Mouse (Mus musculus) bone marrow, adult 2 months (tissue): Measurements from ENCODE around the gene 4932438H23Rik. TPM values are rescaled to one million over a fixed set of nuclear protein-coding genes. Genes with fewer than 3 reads are reported as not detected.

ENCODE experiments used
- H3K27ac ChIP-seq: fragments of 200-500 bp; 2 replicates; pipeline ENCODE4 v1.5.1; 2012; ENCODE audit warnings: low read depth, mild to moderate bottlenecking, control low read depth, inconsistent platforms, low read length; ENCODE audit not compliant: control insufficient read depth, poor library complexity, insufficient read depth
- H3K4me1 ChIP-seq: fragments of 200-500 bp; 2 replicates; pipeline ENCODE4 v1.6.1; 2011; ENCODE audit warnings: low read length; ENCODE audit not compliant: control insufficient read depth, insufficient read depth
- H3K4me3 ChIP-seq: fragments of 200-500 bp; replicated peaks from 2 replicates; pipeline ENCODE3; 2011; ENCODE audit warnings: mild to moderate bottlenecking, low read depth, low read length, control low read depth; ENCODE audit not compliant: control insufficient read depth
- CTCF ChIP-seq: fragments of 200-500 bp; IDR thresholded peaks from 2 replicates; pipeline ENCODE4 v1.5.1; 2011; ENCODE audit warnings: low read length, control low read depth; ENCODE audit not compliant: control insufficient read depth, insufficient read depth
- POLR2A ChIP-seq: fragments of 200-500 bp; IDR thresholded peaks from 2 replicates; pipeline ENCODE4 v1.6.1; 2011; ENCODE audit warnings: low read depth, mild to moderate bottlenecking, control low read depth, low read length, borderline replicate concordance; ENCODE audit not compliant: control insufficient read depth
- WGBS: fragments of 180-500 bp; shearing (Covaris S2); methylation state at CpG from one replicate; pipeline ENCODE4 v1.1.7; 2018; 5-methylcytosine and 5-hydroxymethylcytosine counted together
- polyA plus RNA-seq: library from polyadenylated mRNA; stranded (reverse); fragments of >200 nt; gene quantifications from 2 replicates; pipeline ENCODE4 v1.2.4, GENCODE M21; 2011; ENCODE audit warnings: low replicate concordance; ENCODE audit not compliant: missing spikeins, insufficient read depth, insufficient read length

Gene 4932438H23Rik
- polyA plus RNA-seq, 1 experiment, result not detected

GRCm38 (mm10) chr16:91057261-91057660, 37.7 kb downstream of the 4932438H23Rik start:
- H3K4me3 ChIP-seq, result no peak overlapping the region
- 59% methylated on average over 4 of the region's 4 CpGs for whole genome bisulfite sequencing
- TF ChIP-seq CTCF (no peak), POLR2A (no peak)
- no peak overlapping the region for H3K27ac ChIP-seq
- no peaks in the 10 kb centered on the region; the same call in 1 of the 2 replicates for H3K4me1 ChIP-seq

- Histone ChIP-seq H3K4me3 (no peak overlapping the region), H3K27ac (no peak overlapping the region), H3K4me1 (no peaks in the 10 kb centered on the region; the same call in 1 of the 2 replicates)
- 14% methylated on average over 16 of the region's 16 CpGs for WGBS
- TF ChIP-seq POLR2A (no peak), CTCF (no peak)
These were observed 38.7 kb downstream of the 4932438H23Rik start for GRCm38 (mm10) chr16:91056043-91056821.

GRCm38 (mm10) chr16:91055150-91055549, 39.8 kb downstream of the 4932438H23Rik start:
- Histone ChIP-seq H3K4me3 (no peak overlapping the region), H3K4me1 (no peaks in the 10 kb centered on the region; the same call in 1 of the 2 replicates), H3K27ac (no peak overlapping the region)
- 86% methylated on average over 5 of the region's 5 CpGs for WGBS
- no peak for TF ChIP-seq CTCF
- TF ChIP-seq POLR2A, result no peak

GRCm38 (mm10) chr16:91053599-91053998, 41.3 kb downstream of the 4932438H23Rik start:
- 73% methylated on average over 8 of the region's 8 CpGs for WGBS
- Histone ChIP-seq H3K4me1 (no peaks in the 10 kb centered on the region; the same call in 1 of the 2 replicates), H3K4me3 (no peak overlapping the region)

GRCm38 (mm10) chr16:91045511-91045910, 49.4 kb downstream of the 4932438H23Rik start:
- H3K27ac ChIP-seq, result no peak overlapping the region
- TF ChIP-seq POLR2A (no peak), CTCF (peak; percentile 65)
- WGBS, result 70% methylated on average over 8 of the region's 8 CpGs
- H3K4me1 ChIP-seq, result no peaks in the 10 kb centered on the region; the same call in 1 of the 2 replicates
- no peak overlapping the region for H3K4me3 ChIP-seq

More at GRCm38 (mm10) chr16:91053599-91053998, 41.3 kb downstream of the 4932438H23Rik start:
- no peak overlapping the region for H3K27ac ChIP-seq
- TF ChIP-seq POLR2A (no peak), CTCF (no peak)

GRCm38 (mm10) chr16:91044270-91045182, 50.4 kb downstream of the 4932438H23Rik start, which contains the start of gene Paxbp1:
Gene Paxbp1, minus strand, starts transcription at chr16:91044543.
- Histone ChIP-seq H3K4me1 (no peaks in the 10 kb centered on the region; the same call in 1 of the 2 replicates), H3K27ac (peak within 1 kb of the TSS; percentile 93), H3K4me3 (peak within 1 kb of the TSS; percentile 99)
- 1% methylated on average over 69 of the region's 70 CpGs for WGBS
- TF ChIP-seq CTCF (peak; percentile 98), POLR2A (peak; percentile 78)

GRCm38 (mm10) chr16:91043461-91044248, 51.3 kb downstream of the 4932438H23Rik start:
- Histone ChIP-seq H3K4me3 (peak overlapping the region; percentile 99), H3K27ac (peak overlapping the region; percentile 93), H3K4me1 (no peaks in the 10 kb centered on the region; the same call in 1 of the 2 replicates)
- TF ChIP-seq POLR2A, result 0 out of 2 replicates have a peak, but pooled peaks have one; percentile 15
- TF ChIP-seq CTCF, result no peak
- WGBS, result 1% methylated on average over 63 of the region's 63 CpGs

GRCm38 (mm10) chr16:91042640-91043039, 52.3 kb downstream of the 4932438H23Rik start:
- Histone ChIP-seq H3K4me1 (no peaks in the 10 kb centered on the region; the same call in 1 of the 2 replicates), H3K4me3 (no peak overlapping the region), H3K27ac (no peak overlapping the region)
- TF ChIP-seq CTCF, result no peak
- TF ChIP-seq POLR2A, result no peak
- 11% methylated on average over 1 of the region's 1 CpGs for WGBS
